Mouse (Mus musculus) megakaryocyte-erythroid progenitor cell, adult 5 weeks (primary cell): Measurements from ENCODE around the gene Gm45208. TPM values are rescaled to one million over a fixed set of nuclear protein-coding genes. Genes with fewer than 3 reads are reported as not detected.

Experiments
- polyA plus RNA-seq: library from polyadenylated mRNA; stranded (reverse); fragments of >175 nt; gene quantifications from 2 replicates; pipeline ENCODE4 v1.2.3, GENCODE M21; 2012

The Gm45208 gene
- 5.4 and 5.5 TPM in 2 replicates for polyA plus RNA-seq

DNA sequence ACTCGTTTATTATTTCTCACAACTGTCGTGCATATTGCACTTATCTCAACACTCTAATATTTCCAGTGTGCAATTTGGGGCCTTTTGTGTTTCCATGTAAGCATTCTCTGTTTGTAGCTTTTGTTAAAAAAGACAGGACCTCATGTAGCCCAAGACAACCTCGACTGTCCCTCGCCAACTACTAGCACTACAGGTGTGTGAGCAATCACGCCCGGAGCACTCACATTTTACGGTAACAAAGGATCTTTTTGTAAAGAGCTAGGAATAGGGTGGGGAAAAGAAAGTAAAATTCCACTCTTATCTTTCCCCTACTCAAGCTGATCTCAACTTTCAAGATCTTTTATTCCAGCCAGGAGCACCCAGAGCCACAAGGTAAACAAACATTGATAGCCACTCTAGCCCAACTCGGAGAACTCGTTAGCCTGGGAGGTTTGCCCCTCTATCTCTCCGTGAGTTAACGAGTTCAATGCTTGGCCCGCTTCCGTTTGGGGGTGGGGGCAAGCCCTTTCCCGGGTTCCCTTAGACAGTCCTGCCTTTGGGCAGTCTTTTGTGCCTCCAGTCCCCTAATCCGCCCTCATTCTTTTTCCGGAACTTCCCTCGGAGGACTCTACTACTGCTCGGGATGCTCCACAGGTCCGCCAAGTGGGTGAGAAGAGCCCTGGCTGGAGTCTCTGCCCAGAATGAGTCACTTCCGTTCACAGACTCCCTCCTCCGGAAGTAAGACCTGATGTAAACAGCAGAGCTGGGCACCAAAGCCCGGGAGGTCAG, at the start of gene Gm45208:
TSS of gene Gm45208 (plus strand) at position 732 of the 768 bp plus-strand sequence.

DNA sequence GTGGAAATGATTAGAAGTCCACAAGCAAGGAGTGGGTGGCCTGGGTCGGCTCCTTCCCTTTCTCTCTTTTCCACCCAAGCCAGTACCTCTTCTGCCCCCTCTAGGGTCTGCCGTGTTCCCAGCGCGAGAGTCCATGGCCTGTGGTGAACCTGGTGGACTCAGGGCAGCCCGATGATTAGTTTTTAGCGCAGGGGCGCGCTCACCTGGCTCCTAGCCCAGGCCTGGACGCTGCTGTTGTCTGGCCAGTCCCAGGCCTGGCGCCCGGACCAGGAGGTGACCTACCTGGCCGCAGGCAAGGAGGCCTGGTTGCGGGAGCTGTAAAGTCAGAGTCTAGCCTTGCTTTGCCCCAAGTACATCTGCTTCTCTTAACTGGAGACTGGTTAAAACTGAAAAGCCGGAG, 41.2 kb upstream of the Gm45208 start, which contains the start of gene Magix:
TSS of gene Magix (minus strand) at position 388 of the 400 bp plus-strand sequence.

DNA sequence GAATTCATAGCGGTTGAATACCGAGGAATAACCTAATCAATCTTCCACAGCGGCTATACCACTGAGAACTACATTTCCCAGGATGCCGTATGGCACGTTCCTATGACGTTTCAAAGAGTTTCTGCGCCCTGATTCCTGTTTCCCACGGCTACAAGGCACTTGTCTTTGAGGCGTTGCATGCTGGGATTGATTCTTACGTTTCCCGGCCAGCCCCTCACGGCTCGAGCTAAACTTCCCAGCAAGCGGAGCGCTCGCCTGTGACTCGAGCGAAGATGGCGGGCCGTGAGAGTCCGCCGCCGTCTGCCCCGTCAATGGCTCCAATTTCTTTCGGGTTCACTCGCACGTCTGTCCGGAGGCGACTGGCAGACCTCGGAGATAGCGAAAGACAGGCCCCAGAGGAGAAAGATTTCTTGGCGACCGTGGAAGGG, 25.1 kb upstream of the Gm45208 start, which contains the start of gene Gpkow:
TSS of gene Gpkow (plus strand) at position 178 of the 428 bp plus-strand sequence.

DNA sequence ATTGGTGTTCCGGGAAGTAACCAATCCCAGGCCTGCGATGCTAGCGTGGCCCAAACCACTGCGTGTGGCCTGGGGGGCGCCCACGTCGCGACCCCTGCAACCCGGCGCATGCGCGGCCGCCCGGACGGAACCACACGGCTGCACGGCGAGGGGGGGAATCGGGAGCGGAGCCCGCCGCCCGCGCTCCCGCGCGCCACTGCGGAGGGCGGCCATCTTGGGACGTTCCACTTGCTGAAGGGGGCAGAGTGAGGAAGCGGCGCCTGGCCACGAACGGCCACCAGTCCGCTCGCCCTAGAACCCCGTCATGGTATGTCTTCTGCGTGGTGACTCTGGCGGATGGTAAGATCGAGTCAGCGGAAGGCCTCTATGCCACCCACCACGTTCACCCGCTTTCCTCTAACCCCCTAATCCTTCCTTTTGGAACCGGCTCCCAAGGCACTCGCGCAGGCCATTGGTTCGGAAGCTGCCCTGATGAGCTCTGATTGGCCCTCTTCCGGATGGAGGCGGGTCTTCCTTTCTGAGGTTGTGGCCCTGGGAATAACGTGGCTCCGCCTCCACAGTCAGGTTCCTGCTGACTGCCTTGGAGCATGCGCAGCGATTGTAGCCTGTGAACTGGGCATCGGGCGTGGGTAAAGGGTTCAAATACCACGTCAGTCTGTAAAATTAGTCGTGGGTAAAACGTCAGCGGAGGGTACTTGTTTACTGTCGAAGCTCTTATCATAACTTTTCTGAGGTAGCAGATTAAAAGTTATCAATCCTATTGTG, 7.7 kb upstream of the Gm45208 start, which contains the start of gene Wdr45:
TSS of gene Wdr45 (plus strand) at position 199 of the 765 bp plus-strand sequence.

DNA sequence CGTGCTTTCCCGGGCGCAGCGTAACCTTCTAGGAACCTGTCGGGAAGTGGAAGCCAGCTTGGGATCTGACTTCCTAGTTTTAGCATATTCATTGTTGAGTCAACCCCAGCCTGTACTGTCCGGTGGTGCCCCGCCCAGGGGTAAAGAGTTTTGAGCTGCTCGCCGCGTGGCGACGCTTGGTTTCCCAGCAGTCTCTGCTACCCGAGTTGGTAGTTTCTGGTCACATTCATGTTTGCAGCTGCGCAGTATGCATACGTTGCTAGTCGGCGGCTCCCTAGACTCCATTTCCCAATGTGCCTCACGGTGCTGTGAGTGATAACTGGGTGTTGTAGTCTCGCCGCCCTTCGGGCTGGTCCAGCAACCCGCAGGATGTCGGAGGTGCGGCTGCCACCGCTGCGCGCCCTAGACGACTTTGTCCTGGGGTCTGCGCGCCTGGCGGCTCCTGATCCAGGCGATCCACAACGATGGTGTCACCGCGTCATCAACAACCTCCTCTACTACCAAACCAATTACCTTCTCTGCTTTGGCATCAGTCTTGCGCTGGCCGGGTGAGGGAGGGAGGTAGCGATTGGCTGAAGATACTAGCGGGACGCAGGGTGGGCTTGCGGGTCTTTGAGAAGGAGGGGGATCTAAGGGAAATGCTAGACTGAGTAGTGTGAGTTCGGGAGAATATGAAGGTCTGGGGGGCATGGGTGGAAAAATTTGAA, 6.3 kb downstream of the Gm45208 start, which contains the start of gene Praf2:
TSS of gene Praf2 (plus strand) at position 225 of the 707 bp plus-strand sequence.

DNA sequence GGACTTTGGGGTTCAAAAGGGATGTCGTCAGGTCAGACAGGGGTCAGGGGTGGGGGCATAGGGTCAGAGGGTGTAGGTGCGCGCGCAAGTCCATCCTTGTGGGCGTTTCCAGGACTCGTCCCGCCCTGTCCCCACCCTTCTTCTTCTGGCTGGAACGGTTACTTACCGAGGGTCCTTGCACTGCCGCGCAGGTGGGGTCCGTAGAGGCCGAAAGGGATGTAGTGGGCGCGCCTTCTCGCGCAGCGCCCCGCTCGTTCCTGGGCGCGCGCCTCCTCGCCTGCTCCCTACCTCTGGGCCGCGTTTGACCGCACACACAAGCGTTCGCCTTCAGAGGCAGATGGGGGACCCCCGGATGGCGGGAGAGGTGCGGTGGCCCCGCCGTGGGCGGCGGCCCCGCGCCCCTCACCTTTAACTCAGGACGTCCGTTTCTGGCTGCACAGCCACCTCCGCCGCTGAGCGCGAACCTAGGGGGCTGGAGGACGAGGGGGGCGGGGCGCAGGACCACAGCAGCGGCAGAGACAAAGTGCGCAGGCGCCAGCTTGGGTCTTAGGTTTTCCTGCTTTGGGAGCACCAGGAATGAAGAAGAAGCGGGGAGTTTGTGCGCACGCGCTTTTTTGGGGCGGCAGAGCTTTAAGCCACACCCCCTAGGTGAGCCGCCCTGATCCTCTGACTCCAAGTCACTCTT, 28.5 kb downstream of the Gm45208 start, which contains the start of gene Ccdc120:
TSS of gene Ccdc120 (minus strand) at position 474 of the 685 bp plus-strand sequence.

DNA sequence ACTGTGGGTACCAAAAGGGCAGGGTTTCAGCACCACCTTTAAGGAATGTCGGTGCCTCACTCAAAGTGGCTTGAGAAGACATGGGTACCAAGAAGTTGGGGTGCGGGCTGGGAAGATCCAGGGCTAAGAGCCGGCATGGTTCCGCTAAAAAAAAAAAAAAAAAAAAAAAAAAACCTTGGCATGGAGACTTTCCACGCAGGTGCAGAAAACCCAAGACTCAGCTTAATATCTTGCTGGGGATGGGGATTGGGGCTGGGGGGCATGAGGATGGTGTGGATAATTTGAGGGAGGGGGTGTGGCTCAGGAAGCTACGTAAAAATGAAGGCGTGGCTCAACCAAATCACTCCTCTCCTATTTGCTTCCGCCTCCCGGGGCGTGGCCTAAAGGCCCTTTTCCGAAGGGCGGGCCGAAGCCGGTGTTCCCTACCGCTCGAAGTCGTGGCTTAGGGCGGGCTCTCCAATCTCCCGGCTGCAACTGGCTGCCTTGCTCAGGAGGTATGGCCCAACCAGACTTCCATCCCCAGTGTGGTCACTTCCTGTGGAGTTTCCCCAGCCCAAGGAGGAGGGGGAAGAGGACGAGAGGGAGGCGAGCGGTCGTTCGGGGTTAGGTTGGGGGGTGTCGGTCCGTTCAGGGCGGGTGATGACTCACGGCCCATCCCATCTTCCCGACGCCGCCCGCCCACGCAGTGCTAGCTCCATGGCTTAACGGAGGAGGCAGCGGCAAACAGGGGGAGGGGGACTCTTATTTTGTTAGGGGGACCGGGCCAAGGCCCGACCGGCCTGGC, 40.3 kb downstream of the Gm45208 start, which contains the start of gene Tfe3:
TSS of gene Tfe3 (plus strand) at position 424 of the 784 bp plus-strand sequence.

Other genes with a start within 250 kb of the Gm45208 start
- 0.33 TPM in 1 of 2 replicates, not detected in the other for gene Foxp3, start 148.6 kb upstream of the Gm45208 start, polyA plus RNA-seq
- gene Ppp1r3f, start 148.0 kb upstream of the Gm45208 start, polyA plus RNA-seq = 1.0 and 1.5 TPM in 2 replicates
- gene Ccdc22, start 116.7 kb upstream of the Gm45208 start, polyA plus RNA-seq = 54.9 and 59.4 TPM in 2 replicates
- 0.15 and 0.20 TPM in 2 replicates for gene Cacna1f, start 115.2 kb upstream of the Gm45208 start, polyA plus RNA-seq
- gene Syp, start 83.8 kb upstream of the Gm45208 start, polyA plus RNA-seq = 0.37 and 0.49 TPM in 2 replicates
- 21.9 and 25.7 TPM in 2 replicates for gene Prickle3, start 65.0 kb upstream of the Gm45208 start, polyA plus RNA-seq
- 78.6 and 85.3 TPM in 2 replicates for gene Plp2, start 50.9 kb upstream of the Gm45208 start, polyA plus RNA-seq
- gene Magix, start 41.0 kb upstream of the Gm45208 start, polyA plus RNA-seq = 0.02 and 0.16 TPM in 2 replicates
- 7.6 and 9.3 TPM in 2 replicates for gene Gpkow, start 25.1 kb upstream of the Gm45208 start, polyA plus RNA-seq
- gene Wdr45, start 7.9 kb upstream of the Gm45208 start, polyA plus RNA-seq = 29.1 and 38.9 TPM in 2 replicates
- 13.0 and 14.3 TPM in 2 replicates for gene Praf2, start 6.2 kb downstream of the Gm45208 start, polyA plus RNA-seq
- 9.2 and 12.0 TPM in 2 replicates for gene Ccdc120, start 28.7 kb downstream of the Gm45208 start, polyA plus RNA-seq
- 35.0 and 39.3 TPM in 2 replicates for gene Tfe3, start 40.3 kb downstream of the Gm45208 start, polyA plus RNA-seq
- gene Gripap1, start 67.5 kb downstream of the Gm45208 start, polyA plus RNA-seq = 30.7 and 49.9 TPM in 2 replicates
- gene Kcnd1, start 100.0 kb downstream of the Gm45208 start, polyA plus RNA-seq = 0.55 and 0.57 TPM in 2 replicates
- 82.6 and 87.6 TPM in 2 replicates for gene Otud5, start 119.1 kb downstream of the Gm45208 start, polyA plus RNA-seq
- gene Pim2, start 156.0 kb downstream of the Gm45208 start, polyA plus RNA-seq = 24.2 and 25.3 TPM in 2 replicates
- 43.2 and 61.9 TPM in 2 replicates for gene Slc35a2, start 161.8 kb downstream of the Gm45208 start, polyA plus RNA-seq
- 168 and 179 TPM in 2 replicates for gene Pqbp1, start 177.0 kb downstream of the Gm45208 start, polyA plus RNA-seq
- gene Timm17b, start 177.1 kb downstream of the Gm45208 start, polyA plus RNA-seq = 115 and 120 TPM in 2 replicates
- gene Gm10491, start 185.6 kb downstream of the Gm45208 start, polyA plus RNA-seq = not detected in 2 replicates
- not detected in 2 replicates for gene Gm10490, start 187.3 kb downstream of the Gm45208 start, polyA plus RNA-seq
- gene Pcsk1n, start 197.6 kb downstream of the Gm45208 start, polyA plus RNA-seq = 0.06 TPM in 2 replicates
- not detected in 2 replicates for gene Eras, start 206.4 kb downstream of the Gm45208 start, polyA plus RNA-seq
- 8.0 and 10.3 TPM in 2 replicates for gene Hdac6, start 225.6 kb downstream of the Gm45208 start, polyA plus RNA-seq